Mouse (Mus musculus) lung, postnatal 0 days (tissue): Measurements from ENCODE around the gene Pla2g6.

Experiments
- CTCF ChIP-seq: IDR thresholded peaks from 2 replicates; pipeline ENCODE4 v1.5.1; 2016; ENCODE audit warnings: antibody characterized with exemption, mild to moderate bottlenecking
- EP300 ChIP-seq: IDR thresholded peaks from 2 replicates; pipeline ENCODE4 v1.6.1; 2016; ENCODE audit warnings: antibody characterized with exemption, mild to moderate bottlenecking, control low read depth

GRCm38 (mm10) chr15:79290340-79290739 is 37.9 kb downstream of the Pla2g6 start:
- TF ChIP-seq CTCF (peak; percentile 35), EP300 (no peak)
